Mouse (Mus musculus): ENCODE results near the gene Tpcn2.

DNA sequence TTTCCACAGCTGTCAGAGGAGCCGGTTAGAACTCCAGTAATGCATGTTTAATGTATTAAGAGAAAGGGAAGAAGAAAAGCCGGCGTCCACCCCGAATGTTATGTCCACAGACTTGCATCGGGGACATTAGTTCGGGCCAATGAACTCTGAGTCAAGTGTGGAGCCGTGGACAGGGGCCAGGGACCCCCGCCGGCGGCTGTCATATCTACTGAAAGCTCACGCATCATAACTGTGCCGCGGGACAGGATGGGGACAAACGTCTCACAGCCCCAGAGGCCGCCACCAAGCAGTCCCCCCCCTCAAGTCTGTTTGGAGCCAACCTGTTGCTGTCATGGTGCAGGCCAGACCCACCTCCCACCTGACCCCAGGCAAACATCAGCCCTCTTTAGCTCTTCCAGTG, 110.2 kb downstream of the Tpcn2 start:
- no peak for TF ChIP-seq CTCF (IDR thresholded peaks at IDR 0.05; ENCODE audit: low read depth)
- TF ChIP-seq EP300 (IDR thresholded peaks at IDR 0.05; ENCODE audit: low read depth): no peak

Measured in liver, postnatal 0 days (tissue).